Mouse (Mus musculus): ENCODE data around the gene Slc38a6. TPM values are rescaled to one million over a fixed set of nuclear protein-coding genes. Genes with fewer than 3 reads are reported as not detected.

Slc38a6 gene
- polyA plus RNA-seq, 1 experiment = 7.8 TPM

- H3K4me3 ChIP-seq = no peak overlapping the region
- H3K27me3 ChIP-seq (ENCODE audit: control insufficient read depth, insufficient read depth, insufficient read length) = no peaks in the 10 kb centered on the region
- no peak for TF ChIP-seq POLR2A (IDR thresholded peaks at IDR 0.05; ENCODE audit: insufficient read length, low read depth)
- no peak for TF ChIP-seq MAX (IDR thresholded peaks at IDR 0.05; ENCODE audit: low read depth)
- TF ChIP-seq MYOG (IDR thresholded peaks at IDR 0.05; ENCODE audit: control insufficient read depth in 1 of 3, insufficient read depth in 1 of 3, insufficient read length in 2 of 3, low read depth in 2 of 3) = no peak
- no peak for TF ChIP-seq POLR2AphosphoS2 (IDR thresholded peaks at IDR 0.05; ENCODE audit: insufficient read length, low read depth)
- no peak for TF ChIP-seq SRF (IDR thresholded peaks at IDR 0.05; ENCODE audit: control insufficient read depth, insufficient read length, low read depth)
- TF ChIP-seq TCF3 (IDR thresholded peaks at IDR 0.05; ENCODE audit: insufficient read length, low read depth) = no peak
- no peak for TF ChIP-seq MYOD1 (IDR thresholded peaks at IDR 0.05; ENCODE audit: control insufficient read depth in 1 of 3, insufficient read length in 2 of 3, low read depth in 2 of 3)
- TF ChIP-seq CEBPB (IDR thresholded peaks at IDR 0.05; ENCODE audit: insufficient read depth, poor library complexity, severe bottlenecking) = no peak
- no peak for TF ChIP-seq USF1 (IDR thresholded peaks at IDR 0.05; ENCODE audit: low read depth)
- TF ChIP-seq TCF12 (IDR thresholded peaks at IDR 0.05; ENCODE audit: insufficient read depth, poor library complexity, severe bottlenecking) = no peak
- no peak for TF ChIP-seq REST (IDR thresholded peaks at IDR 0.05; ENCODE audit: insufficient read depth, insufficient read length)
- H3K4me2 ChIP-seq (ENCODE audit: low read depth) = no peak overlapping the region
- H3K79me2 ChIP-seq (ENCODE audit: control insufficient read depth, insufficient read depth) = no peaks in the 10 kb centered on the region
- H3ac ChIP-seq (ENCODE audit: control insufficient read depth, insufficient read length) = no peak overlapping the region
- peaks cover 48% of the 10 kb centered on the region for H3K36me3 ChIP-seq (ENCODE audit: control insufficient read depth, insufficient read depth)
These were observed 55.4 kb downstream of the Slc38a6 start for GRCm38 (mm10) chr12:73341703-73342663.

DNA sequence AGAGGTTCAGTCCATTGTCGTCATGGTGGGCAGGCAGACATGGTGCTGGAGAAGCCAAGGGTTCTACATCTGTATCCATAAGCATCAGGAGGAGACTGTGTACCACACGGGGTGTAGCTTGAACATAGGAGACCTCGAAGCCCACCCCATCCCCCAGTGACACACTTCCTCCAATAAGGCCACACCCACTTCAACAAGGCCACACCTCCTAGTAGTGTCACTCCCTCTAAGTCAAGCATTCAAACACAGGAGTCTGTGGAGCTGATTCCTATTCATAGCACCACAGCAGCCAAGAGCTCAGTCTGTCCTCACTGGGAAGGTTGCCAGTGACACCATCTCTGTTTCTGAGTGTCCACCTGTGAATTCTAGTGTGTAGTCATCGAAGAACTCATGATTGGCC is 57.7 kb downstream of the Slc38a6 start:
- no peaks in the 10 kb centered on the region for H3K27me3 ChIP-seq (ENCODE audit: control insufficient read depth, insufficient read depth, insufficient read length)
- H3K4me2 ChIP-seq (ENCODE audit: low read depth) = no peak overlapping the region
- no peak overlapping the region for H3K4me3 ChIP-seq
- TF ChIP-seq POLR2AphosphoS2 (IDR thresholded peaks at IDR 0.05; ENCODE audit: insufficient read length, low read depth) = no peak
- no peak for TF ChIP-seq MAX (IDR thresholded peaks at IDR 0.05; ENCODE audit: low read depth)
- TF ChIP-seq E2F4 (IDR thresholded peaks at IDR 0.05; ENCODE audit: insufficient read depth) = no peak
- TF ChIP-seq POLR2A (IDR thresholded peaks at IDR 0.05; ENCODE audit: insufficient read length, low read depth) = no peak
- no peak for TF ChIP-seq MYOG (IDR thresholded peaks at IDR 0.05; ENCODE audit: control insufficient read depth in 1 of 3, insufficient read depth in 1 of 3, insufficient read length in 2 of 3, low read depth in 2 of 3)
- TF ChIP-seq MYOD1 (IDR thresholded peaks at IDR 0.05; ENCODE audit: control insufficient read depth in 1 of 3, insufficient read length in 2 of 3, low read depth in 2 of 3) = no peak
- TF ChIP-seq CEBPB (IDR thresholded peaks at IDR 0.05; ENCODE audit: insufficient read depth, poor library complexity, severe bottlenecking) = no peak
- no peak for TF ChIP-seq REST (IDR thresholded peaks at IDR 0.05; ENCODE audit: insufficient read depth, insufficient read length)
- no peak for TF ChIP-seq TCF3 (IDR thresholded peaks at IDR 0.05; ENCODE audit: insufficient read length, low read depth)
- H3K36me3 ChIP-seq (ENCODE audit: control insufficient read depth, insufficient read depth) = peaks cover 33% of the 10 kb centered on the region
- no peaks in the 10 kb centered on the region for H3K79me2 ChIP-seq (ENCODE audit: control insufficient read depth, insufficient read depth)
- H3ac ChIP-seq (ENCODE audit: control insufficient read depth, insufficient read length) = no peak overlapping the region

GRCm38 (mm10) chr12:73345157-73345556 is 58.6 kb downstream of the Slc38a6 start:
- no peak overlapping the region for H3K4me2 ChIP-seq (ENCODE audit: low read depth)
- H3K27me3 ChIP-seq (ENCODE audit: control insufficient read depth, insufficient read depth, insufficient read length) = no peaks in the 10 kb centered on the region
- TF ChIP-seq SRF (IDR thresholded peaks at IDR 0.05; ENCODE audit: control insufficient read depth, insufficient read length, low read depth) = no peak
- TF ChIP-seq CEBPB (IDR thresholded peaks at IDR 0.05; ENCODE audit: insufficient read depth, poor library complexity, severe bottlenecking) = no peak
- no peak overlapping the region for H3K4me3 ChIP-seq
- peaks cover 31% of the 10 kb centered on the region for H3K36me3 ChIP-seq (ENCODE audit: control insufficient read depth, insufficient read depth)
- no peaks in the 10 kb centered on the region for H3K79me2 ChIP-seq (ENCODE audit: control insufficient read depth, insufficient read depth)
- H3ac ChIP-seq (ENCODE audit: control insufficient read depth, insufficient read length) = no peak overlapping the region

GRCm38 (mm10) chr12:73347202-73347601 is 60.6 kb downstream of the Slc38a6 start:
- no peak for TF ChIP-seq SRF (IDR thresholded peaks at IDR 0.05; ENCODE audit: control insufficient read depth, insufficient read length, low read depth)
- TF ChIP-seq USF1 (IDR thresholded peaks at IDR 0.05; ENCODE audit: low read depth) = no peak
- TF ChIP-seq MYOD1 (IDR thresholded peaks at IDR 0.05; ENCODE audit: control insufficient read depth in 1 of 3, insufficient read length in 2 of 3, low read depth in 2 of 3) = peak in 2 of 3 experiments; percentile 41 to 76
- peak in 1 of 3 experiments; percentile 54 for TF ChIP-seq MYOG (IDR thresholded peaks at IDR 0.05; ENCODE audit: control insufficient read depth in 1 of 3, insufficient read depth in 1 of 3, insufficient read length in 2 of 3, low read depth in 2 of 3)
- H3ac ChIP-seq (ENCODE audit: control insufficient read depth, insufficient read length) = no peak overlapping the region

GRCm38 (mm10) chr12:73350466-73350865 is 63.9 kb downstream of the Slc38a6 start:
- no peak for TF ChIP-seq POLR2AphosphoS2 (IDR thresholded peaks at IDR 0.05; ENCODE audit: insufficient read length, low read depth)
- TF ChIP-seq E2F4 (IDR thresholded peaks at IDR 0.05; ENCODE audit: insufficient read depth) = no peak
- TF ChIP-seq POLR2A (IDR thresholded peaks at IDR 0.05; ENCODE audit: insufficient read length, low read depth) = no peak
- TF ChIP-seq TCF12 (IDR thresholded peaks at IDR 0.05; ENCODE audit: insufficient read depth, poor library complexity, severe bottlenecking) = no peak
- TF ChIP-seq REST (IDR thresholded peaks at IDR 0.05; ENCODE audit: insufficient read depth, insufficient read length) = no peak
- TF ChIP-seq TCF3 (IDR thresholded peaks at IDR 0.05; ENCODE audit: insufficient read length, low read depth) = no peak
- TF ChIP-seq USF1 (IDR thresholded peaks at IDR 0.05; ENCODE audit: low read depth) = no peak
- no peak for TF ChIP-seq MAX (IDR thresholded peaks at IDR 0.05; ENCODE audit: low read depth)
- no peak for TF ChIP-seq CEBPB (IDR thresholded peaks at IDR 0.05; ENCODE audit: insufficient read depth, poor library complexity, severe bottlenecking)
- no peak for TF ChIP-seq MYOD1 (IDR thresholded peaks at IDR 0.05; ENCODE audit: control insufficient read depth in 1 of 3, insufficient read length in 2 of 3, low read depth in 2 of 3)
- TF ChIP-seq MYOG (IDR thresholded peaks at IDR 0.05; ENCODE audit: control insufficient read depth in 1 of 3, insufficient read depth in 1 of 3, insufficient read length in 2 of 3, low read depth in 2 of 3) = no peak
- TF ChIP-seq SRF (IDR thresholded peaks at IDR 0.05; ENCODE audit: control insufficient read depth, insufficient read length, low read depth) = no peak
- H3K79me2 ChIP-seq (ENCODE audit: control insufficient read depth, insufficient read depth) = no peaks in the 10 kb centered on the region
- H3ac ChIP-seq (ENCODE audit: control insufficient read depth, insufficient read length) = no peak overlapping the region
- H3K4me2 ChIP-seq (ENCODE audit: low read depth) = no peak overlapping the region
- H3K4me3 ChIP-seq = no peak overlapping the region
- H3K36me3 ChIP-seq (ENCODE audit: control insufficient read depth, insufficient read depth) = peaks cover 16% of the 10 kb centered on the region
- H3K27me3 ChIP-seq (ENCODE audit: control insufficient read depth, insufficient read depth, insufficient read length) = no peaks in the 10 kb centered on the region

More at GRCm38 (mm10) chr12:73347202-73347601, 60.6 kb downstream of the Slc38a6 start:
- Histone ChIP-seq H3K36me3 (ENCODE audit: control insufficient read depth, insufficient read depth) (peaks cover 21% of the 10 kb centered on the region), H3K27me3 (ENCODE audit: control insufficient read depth, insufficient read depth, insufficient read length) (no peaks in the 10 kb centered on the region), H3K4me2 (ENCODE audit: low read depth) (no peak overlapping the region), H3K4me3 (no peak overlapping the region), H3K79me2 (ENCODE audit: control insufficient read depth, insufficient read depth) (no peaks in the 10 kb centered on the region)
